In the genomic region with DNA sequence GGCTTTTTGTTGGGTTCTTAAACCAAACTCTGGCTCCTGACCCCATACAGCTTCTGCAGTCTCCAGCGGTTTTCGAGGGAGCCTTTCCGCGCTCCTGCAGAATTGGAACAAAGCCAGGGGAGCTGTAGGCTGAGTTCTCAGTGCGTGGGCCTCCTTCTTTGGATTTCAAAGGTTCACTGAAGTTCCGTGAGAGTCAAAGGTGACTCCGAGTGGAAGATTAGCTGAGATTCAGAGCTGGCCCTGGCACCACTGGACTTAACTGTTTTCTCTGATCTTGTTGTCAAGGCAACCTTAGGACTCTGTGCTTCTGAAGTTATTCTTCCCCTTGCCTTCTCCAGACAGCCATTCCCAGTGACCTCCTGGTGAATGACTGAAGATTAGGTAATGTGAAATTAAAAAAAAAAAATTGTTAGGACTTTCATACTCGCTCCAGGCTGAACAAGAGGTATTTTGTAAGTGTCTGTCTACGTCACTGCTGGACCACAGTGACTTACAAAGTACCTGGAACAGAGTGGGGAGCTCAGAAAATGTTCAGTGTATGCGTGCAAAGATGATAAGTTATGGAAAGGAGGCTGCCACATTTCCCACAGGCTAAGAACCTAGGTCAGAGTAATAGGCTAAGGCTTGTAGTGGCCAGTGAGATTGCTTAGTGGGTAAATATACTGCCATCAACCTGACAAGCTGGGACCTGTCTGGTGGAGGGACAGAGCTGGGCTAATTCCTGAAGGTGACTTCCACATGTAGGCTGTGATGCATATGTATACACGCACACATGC, we compare ENCODE assay signal across 10 mouse cellular contexts. TPM values are rescaled to one million over a fixed set of nuclear protein-coding genes. Genes with fewer than 3 reads are reported as not detected.
DNase-seq lines count a peak whose midpoint lies in the region; ATAC-seq and TF ChIP-seq lines count a peak whose summit lies in the region.
"Had no signal": no experiment of that assay in that cellular context is flagged by ENCODE, and none has a peak within 500 bp of the region (broad histone marks: within the 10 kb centered on the region; RNA-seq: fewer than 3 reads in every experiment).

No protein-coding gene starts in this region.

- no peaks in the 10 kb centered on the region for H3K27me3 ChIP-seq in liver, adult 2 months (ENCODE audit: control insufficient read depth, insufficient read depth, low read length)
- H3K27me3 ChIP-seq in intestine, embryonic 14.5 days (replicated peaks; ENCODE audit: control insufficient read depth, insufficient read depth, low read length), result no peaks in the 10 kb centered on the region
- H3K27me3 ChIP-seq in liver, postnatal 0 days (ENCODE audit: insufficient read depth, low read length), result no peaks in the 10 kb centered on the region
- H3K27me3 ChIP-seq in neural tube, embryonic 15.5 days (replicated peaks), result no peaks in the 10 kb centered on the region

- no peaks in the 10 kb centered on the region for H3K9me3 ChIP-seq in intestine, embryonic 14.5 days (ENCODE audit: control insufficient read depth, low read length)
- no peaks in the 10 kb centered on the region for H3K9me3 ChIP-seq in liver, postnatal 0 days (ENCODE audit: low read length)
- H3K9me3 ChIP-seq in neural tube, embryonic 15.5 days (replicated peaks), result no peaks in the 10 kb centered on the region
- H3K9me3 ChIP-seq: megakaryocyte, embryonic 14.5 days had no signal

- no peak overlapping the region for H3K4me3 ChIP-seq in liver, adult 2 months (ENCODE audit: insufficient read depth, low read depth, low read length)
- no peak overlapping the region for H3K4me3 ChIP-seq in intestine, embryonic 14.5 days (ENCODE audit: low read depth, low read length)
- no peak overlapping the region for H3K4me3 ChIP-seq in liver, postnatal 0 days (ENCODE audit: low read depth, low read length)
- H3K4me3 ChIP-seq in neural tube, embryonic 15.5 days (replicated peaks), result no peak overlapping the region
- H3K4me3 ChIP-seq: megakaryocyte, embryonic 14.5 days had no signal

- no peaks in the 10 kb centered on the region for H3K36me3 ChIP-seq in liver, adult 2 months (ENCODE audit: control insufficient read depth, insufficient read depth, low read length)
- no peaks in the 10 kb centered on the region for H3K36me3 ChIP-seq in intestine, embryonic 14.5 days (ENCODE audit: control insufficient read depth, insufficient read depth, low read length)
- H3K36me3 ChIP-seq in liver, postnatal 0 days (replicated peaks; ENCODE audit: insufficient read depth, low read length), result no peaks in the 10 kb centered on the region
- no peaks in the 10 kb centered on the region for H3K36me3 ChIP-seq in neural tube, embryonic 15.5 days

- intact Hi-C loops in left cerebral cortex, postnatal 10 days (cut with DNase I), result loop anchor here (5.0 kb wide), 1 partner anchor 165 kb away; no protein-coding TSS in a partner anchor

- H3K9ac ChIP-seq in liver, adult 2 months (ENCODE audit: low read depth, low read length), result no peak overlapping the region
- H3K9ac ChIP-seq in intestine, embryonic 14.5 days (ENCODE audit: low read length), result no peak overlapping the region
- no peak overlapping the region for H3K9ac ChIP-seq in liver, postnatal 0 days (replicated peaks)
- H3K9ac ChIP-seq in neural tube, embryonic 15.5 days (replicated peaks), result no peak overlapping the region

- no peak overlapping the region for H3K4me2 ChIP-seq in intestine, embryonic 14.5 days (ENCODE audit: low read length)
- no peak overlapping the region for H3K4me2 ChIP-seq in liver, postnatal 0 days (ENCODE audit: low read depth, low read length)
- H3K4me2 ChIP-seq in neural tube, embryonic 15.5 days, result no peak overlapping the region

- WGBS in liver, adult 2 months, result 48% methylated on average over 11 of the region's 11 CpGs
- 50% methylated on average over 11 of the region's 11 CpGs for WGBS in intestine, embryonic 14.5 days
- WGBS in liver, postnatal 0 days (ENCODE audit: insufficient replicate concordance), result 67% methylated on average over 11 of the region's 11 CpGs
- WGBS in neural tube, embryonic 15.5 days, result 65% methylated on average over 11 of the region's 11 CpGs

- peak; percentile 33 for DNase-seq in adrenal gland, postnatal 14 days
- DNase-seq in adrenal gland, adult 18-20 months (ENCODE audit: low spot score in 2 of 2), result no peak
- DNase-seq in liver, adult 2 months (ENCODE audit: extremely low read depth, low read depth, low spot score), result peak; percentile 36
- DNase-seq in liver, result no peak
- peak; percentile 52 for DNase-seq in intestine, embryonic 14.5 days (ENCODE audit: low spot score)
- peak; percentile 12 for DNase-seq in liver, postnatal 0 days
- DNase-seq in left cerebral cortex, postnatal 10 days (ENCODE audit: extremely low spot score in 1 of 2, low spot score in 2 of 2), result no peak
- DNase-seq: thymus, postnatal 36 days had no signal

- ATAC-seq in intestine, embryonic 14.5 days (replicated peaks; ENCODE audit: low FRiP score, low TSS enrichment, low read depth), result no peak
- ATAC-seq in liver, postnatal 0 days, result no peak
- ATAC-seq in neural tube, embryonic 15.5 days (ENCODE audit: low FRiP score), result no peak

- no peak for TF ChIP-seq POLR2A in liver, adult 2 months (IDR thresholded peaks at IDR 0.05; ENCODE audit: extremely low read depth, insufficient read depth, low read length)

- no peaks in the 10 kb centered on the region for H3K79me2 ChIP-seq in liver, adult 2 months (ENCODE audit: control insufficient read depth, insufficient read depth, low read length)

- H3K27ac ChIP-seq in liver, adult 2 months (replicated peaks; ENCODE audit: insufficient read depth, low read depth, low read length), result no peak overlapping the region
- H3K27ac ChIP-seq in intestine, embryonic 14.5 days (ENCODE audit: low read depth), result no peak overlapping the region
- H3K27ac ChIP-seq in liver, postnatal 0 days (ENCODE audit: low read depth), result no peak overlapping the region
- H3K27ac ChIP-seq in neural tube, embryonic 15.5 days (replicated peaks), result no peak overlapping the region

- TF ChIP-seq CTCF in liver, adult 2 months (IDR thresholded peaks at IDR 0.05; ENCODE audit: low read depth, low read length), result no peak
- TF ChIP-seq CTCF in liver, postnatal 0 days (IDR thresholded peaks at IDR 0.05; ENCODE audit: low read depth), result no peak

- TF ChIP-seq EP300 in liver, postnatal 0 days (IDR thresholded peaks at IDR 0.05; ENCODE audit: low read depth), result no peak

- H3K4me1 ChIP-seq in liver, adult 2 months (ENCODE audit: control insufficient read depth, insufficient read depth, low read length), result no peaks in the 10 kb centered on the region
- H3K4me1 ChIP-seq in intestine, embryonic 14.5 days (replicated peaks; ENCODE audit: control insufficient read depth, insufficient read depth, low read length), result peaks cover 4% of the 10 kb centered on the region; the same call in 1 of the 2 replicates
- no peaks in the 10 kb centered on the region for H3K4me1 ChIP-seq in liver, postnatal 0 days (ENCODE audit: insufficient read depth)
- no peaks in the 10 kb centered on the region for H3K4me1 ChIP-seq in neural tube, embryonic 15.5 days

RNA-seq across cellular contexts. Expression of a gene that starts 11.7 kb away (rescaled TPM):
- 80.2 and 97.3 TPM in 2 replicates for total RNA-seq in adrenal gland, postnatal 14 days (2021)
- total RNA-seq in adrenal gland, adult 18-20 months (2021), result 10 to 100 TPM; 63.0 to 71.1 TPM
- total RNA-seq in liver, adult 2 months (2014; rRNA removed), result 21.3 and 32.6 TPM in 2 replicates
- 42.4 and 50.1 TPM in 2 replicates for polyA plus RNA-seq in liver, adult 2 months (2012; rRNA removed)
- polyA plus RNA-seq in intestine, embryonic 14.5 days (2014; fragmentation: Nextera tagmentation; extraction: Ambion mirVana), result 356 and 368 TPM in 2 replicates
- polyA plus RNA-seq in liver, postnatal 0 days (2015; fragmentation: Nextera tagmentation; extraction: Ambion mirVana), result 86.8 and 101 TPM in 2 replicates
- total RNA-seq in left cerebral cortex, postnatal 10 days (2021), result 10 to 100 TPM; 53.6 to 63.8 TPM
- polyA plus RNA-seq in neural tube, embryonic 15.5 days (2015; fragmentation: Nextera tagmentation; extraction: Ambion mirVana), result 220 and 221 TPM in 2 replicates

RNA-seq across cellular contexts. Expression of a gene that starts 23.0 kb away (rescaled TPM):
- 38.2 and 43.8 TPM in 2 replicates for total RNA-seq in adrenal gland, postnatal 14 days (2021)
- total RNA-seq in adrenal gland, adult 18-20 months (2021), result 10 to 100 TPM; 24.7 to 30.2 TPM
- total RNA-seq in liver, adult 2 months (2014; rRNA removed), result 10.5 and 12.0 TPM in 2 replicates
- polyA plus RNA-seq in liver, adult 2 months (2012; rRNA removed), result 1.6 and 1.8 TPM in 2 replicates
- 65.6 and 75.1 TPM in 2 replicates for polyA plus RNA-seq in intestine, embryonic 14.5 days (2014; fragmentation: Nextera tagmentation; extraction: Ambion mirVana)
- 19.4 and 19.7 TPM in 2 replicates for polyA plus RNA-seq in liver, postnatal 0 days (2015; fragmentation: Nextera tagmentation; extraction: Ambion mirVana)
- 10 to 100 TPM; 33.9 to 36.3 TPM for total RNA-seq in left cerebral cortex, postnatal 10 days (2021)
- polyA plus RNA-seq in neural tube, embryonic 15.5 days (2015; fragmentation: Nextera tagmentation; extraction: Ambion mirVana), result 49.9 and 56.9 TPM in 2 replicates

RNA-seq across cellular contexts. Expression of a gene that starts 48.3 kb away (rescaled TPM):
- 8.5 and 11.8 TPM in 2 replicates for total RNA-seq in adrenal gland, postnatal 14 days (2021)
- total RNA-seq in adrenal gland, adult 18-20 months (2021), result 10 to 100 TPM in 1 of 2 experiments, 1 to 10 TPM in 1; 6.5 to 13.6 TPM
- 0.18 and 1.1 TPM in 2 replicates for total RNA-seq in liver, adult 2 months (2014; rRNA removed)
- polyA plus RNA-seq in liver, adult 2 months (2012; rRNA removed), result 0.44 and 1.2 TPM in 2 replicates
- polyA plus RNA-seq in intestine, embryonic 14.5 days (2014; fragmentation: Nextera tagmentation; extraction: Ambion mirVana), result 5.8 and 7.3 TPM in 2 replicates
- 2.7 and 3.4 TPM in 2 replicates for polyA plus RNA-seq in liver, postnatal 0 days (2015; fragmentation: Nextera tagmentation; extraction: Ambion mirVana)
- 1 to 10 TPM; 5.4 to 5.5 TPM for total RNA-seq in left cerebral cortex, postnatal 10 days (2021)
- 3.8 and 6.5 TPM in 2 replicates for polyA plus RNA-seq in neural tube, embryonic 15.5 days (2015; fragmentation: Nextera tagmentation; extraction: Ambion mirVana)

Comparison
In these comparisons a context has a peak if more than half of its experiments do, and no peak if none do; other contexts are left out.
1. DNase-seq: peak in adrenal gland, postnatal 14 days (single experiment), liver, adult 2 months (single experiment), intestine, embryonic 14.5 days (single experiment) and liver, postnatal 0 days (single experiment); none in adrenal gland, adult 18-20 months (0 of 2), liver (single experiment) and left cerebral cortex, postnatal 10 days (0 of 2).